Mouse (Mus musculus): ENCODE data around the gene Hist1h2bc. TPM values are rescaled to one million over a fixed set of nuclear protein-coding genes. Genes with fewer than 3 reads are reported as not detected.

The Hist1h2bc gene
- polyA plus RNA-seq, 1 experiment from 2014 or later = 22.2 TPM

GRCm38 (mm10) chr13:23738041-23738440 is 54.0 kb downstream of the Hist1h2bc start:
- Histone ChIP-seq H3K27ac (ENCODE audit: low read depth, low read length) (peak overlapping the region; percentile 98; the same call in 1 of the 2 replicates), H3K4me2 (ENCODE audit: low read depth) (peak overlapping the region; percentile 93; the same call in 1 of the 2 replicates), H3K9me3 (ENCODE audit: control insufficient read depth, low read length) (no peaks in the 10 kb centered on the region), H3K36me3 (ENCODE audit: control insufficient read depth, insufficient read depth, low read length) (no peaks in the 10 kb centered on the region), H3K9ac (ENCODE audit: low read length) (peak overlapping the region; percentile 81; the same call in 1 of the 2 replicates), H3K4me1 (ENCODE audit: control insufficient read depth, insufficient read depth, low read length) (0 out of 2 replicates have a peak, but pooled peaks cover 6% of the 10 kb centered on the region), H3K4me3 (ENCODE audit: low read depth, low read length) (no peak overlapping the region), H3K27me3 (ENCODE audit: control insufficient read depth, insufficient read depth, low read length) (no peaks in the 10 kb centered on the region)
- no peak for DNase-seq (ENCODE audit: low spot score)
- ATAC-seq (ENCODE audit: insufficient read depth, low FRiP score, low TSS enrichment) = no peak
- WGBS = 24% methylated on average over 4 of the region's 4 CpGs

GRCm38 (mm10) chr13:23738677-23739068 is 54.7 kb downstream of the Hist1h2bc start, which contains the start of gene Hist1h1c:
Hist1h1c (plus strand) TSS chr13:23738808.
- no peaks in the 10 kb centered on the region for H3K36me3 ChIP-seq (ENCODE audit: control insufficient read depth, insufficient read depth, low read length)
- peak within 1 kb of the TSS; percentile 52 for H3K4me3 ChIP-seq (ENCODE audit: low read depth, low read length)
- peak within 1 kb of the TSS; percentile 93 for H3K4me2 ChIP-seq (ENCODE audit: low read depth)
- H3K9ac ChIP-seq (ENCODE audit: low read length) = peak within 1 kb of the TSS; percentile 81
- H3K27ac ChIP-seq (ENCODE audit: low read depth, low read length) = peak within 1 kb of the TSS; percentile 98
- H3K9me3 ChIP-seq (ENCODE audit: control insufficient read depth, low read length) = no peaks in the 10 kb centered on the region
- H3K27me3 ChIP-seq (ENCODE audit: control insufficient read depth, insufficient read depth, low read length) = no peaks in the 10 kb centered on the region
- ATAC-seq (ENCODE audit: insufficient read depth, low FRiP score, low TSS enrichment) (peak; percentile 95), DNase-seq (ENCODE audit: low spot score) (peak; percentile 94)
- 0% methylated on average over 30 of the region's 38 CpGs for WGBS
- 0 out of 2 replicates have a peak, but pooled peaks cover 6% of the 10 kb centered on the region for H3K4me1 ChIP-seq (ENCODE audit: control insufficient read depth, insufficient read depth, low read length)

- Histone ChIP-seq H3K4me2 (ENCODE audit: low read depth) (peak overlapping the region; percentile 93), H3K9me3 (ENCODE audit: control insufficient read depth, low read length) (no peaks in the 10 kb centered on the region), H3K27ac (ENCODE audit: low read depth, low read length) (peak overlapping the region; percentile 98), H3K36me3 (ENCODE audit: control insufficient read depth, insufficient read depth, low read length) (no peaks in the 10 kb centered on the region), H3K9ac (ENCODE audit: low read length) (peak overlapping the region; percentile 81), H3K4me3 (ENCODE audit: low read depth, low read length) (peak overlapping the region; percentile 52), H3K4me1 (ENCODE audit: control insufficient read depth, insufficient read depth, low read length) (peaks cover 6% of the 10 kb centered on the region; the same call in 1 of the 2 replicates), H3K27me3 (ENCODE audit: control insufficient read depth, insufficient read depth, low read length) (no peaks in the 10 kb centered on the region)
- under 1% methylated on average over 38 of the region's 39 CpGs for WGBS
- ATAC-seq (ENCODE audit: insufficient read depth, low FRiP score, low TSS enrichment) (peak; percentile 82), DNase-seq (ENCODE audit: low spot score) (peak; percentile 90)
Observed at GRCm38 (mm10) chr13:23739069-23739921, 55.3 kb downstream of the Hist1h2bc start.

- H3K4me2 ChIP-seq (ENCODE audit: low read depth) = peak overlapping the region; percentile 93
- peak overlapping the region; percentile 52 for H3K4me3 ChIP-seq (ENCODE audit: low read depth, low read length)
- peak overlapping the region; percentile 81 for H3K9ac ChIP-seq (ENCODE audit: low read length)
- peak overlapping the region; percentile 98 for H3K27ac ChIP-seq (ENCODE audit: low read depth, low read length)
- no peaks in the 10 kb centered on the region for H3K9me3 ChIP-seq (ENCODE audit: control insufficient read depth, low read length)
- no peaks in the 10 kb centered on the region for H3K36me3 ChIP-seq (ENCODE audit: control insufficient read depth, insufficient read depth, low read length)
- no peak for ATAC-seq (ENCODE audit: insufficient read depth, low FRiP score, low TSS enrichment)
- H3K27me3 ChIP-seq (ENCODE audit: control insufficient read depth, insufficient read depth, low read length) = no peaks in the 10 kb centered on the region
- H3K4me1 ChIP-seq (ENCODE audit: control insufficient read depth, insufficient read depth, low read length) = peaks cover 10% of the 10 kb centered on the region; the same call in 1 of the 2 replicates
- DNase-seq (ENCODE audit: low spot score) = no peak
- 1% methylated on average over 14 of the region's 14 CpGs for WGBS
Observed at GRCm38 (mm10) chr13:23739922-23740252, 55.9 kb downstream of the Hist1h2bc start.

- H3K4me2 ChIP-seq (ENCODE audit: low read depth) = peak overlapping the region; percentile 93
- H3K4me3 ChIP-seq (ENCODE audit: low read depth, low read length) = peak overlapping the region; percentile 52
- H3K36me3 ChIP-seq (ENCODE audit: control insufficient read depth, insufficient read depth, low read length) = no peaks in the 10 kb centered on the region
- no peak for DNase-seq (ENCODE audit: low spot score)
- H3K27ac ChIP-seq (ENCODE audit: low read depth, low read length) = peak overlapping the region; percentile 98
- ATAC-seq (ENCODE audit: insufficient read depth, low FRiP score, low TSS enrichment) = no peak
- peak overlapping the region; percentile 81 for H3K9ac ChIP-seq (ENCODE audit: low read length)
- H3K9me3 ChIP-seq (ENCODE audit: control insufficient read depth, low read length) = no peaks in the 10 kb centered on the region
- 32% methylated on average over 13 of the region's 13 CpGs for WGBS
- no peaks in the 10 kb centered on the region for H3K27me3 ChIP-seq (ENCODE audit: control insufficient read depth, insufficient read depth, low read length)
- H3K4me1 ChIP-seq (ENCODE audit: control insufficient read depth, insufficient read depth, low read length) = peaks cover 10% of the 10 kb centered on the region; the same call in 1 of the 2 replicates
Observed at GRCm38 (mm10) chr13:23740256-23740840, 56.3 kb downstream of the Hist1h2bc start.

- ATAC-seq (ENCODE audit: insufficient read depth, low FRiP score, low TSS enrichment) = no peak
- Histone ChIP-seq H3K27me3 (ENCODE audit: control insufficient read depth, insufficient read depth, low read length) (no peaks in the 10 kb centered on the region), H3K9me3 (ENCODE audit: control insufficient read depth, low read length) (no peaks in the 10 kb centered on the region), H3K36me3 (ENCODE audit: control insufficient read depth, insufficient read depth, low read length) (no peaks in the 10 kb centered on the region), H3K9ac (ENCODE audit: low read length) (no peak overlapping the region), H3K4me2 (ENCODE audit: low read depth) (peak overlapping the region; percentile 93; the same call in 1 of the 2 replicates), H3K27ac (ENCODE audit: low read depth, low read length) (no peak overlapping the region), H3K4me3 (ENCODE audit: low read depth, low read length) (no peak overlapping the region), H3K4me1 (ENCODE audit: control insufficient read depth, insufficient read depth, low read length) (peaks cover 10% of the 10 kb centered on the region; the same call in 1 of the 2 replicates)
- DNase-seq (ENCODE audit: low spot score) = no peak
- WGBS = 68% methylated on average over 5 of the region's 5 CpGs
Observed at GRCm38 (mm10) chr13:23740910-23741309, 56.9 kb downstream of the Hist1h2bc start.

- Histone ChIP-seq H3K4me1 (ENCODE audit: control insufficient read depth, insufficient read depth, low read length) (peaks cover 10% of the 10 kb centered on the region; the same call in 1 of the 2 replicates), H3K9me3 (ENCODE audit: control insufficient read depth, low read length) (no peaks in the 10 kb centered on the region), H3K9ac (ENCODE audit: low read length) (no peak overlapping the region), H3K4me2 (ENCODE audit: low read depth) (no peak overlapping the region), H3K4me3 (ENCODE audit: low read depth, low read length) (no peak overlapping the region), H3K27ac (ENCODE audit: low read depth, low read length) (no peak overlapping the region), H3K27me3 (ENCODE audit: control insufficient read depth, insufficient read depth, low read length) (no peaks in the 10 kb centered on the region), H3K36me3 (ENCODE audit: control insufficient read depth, insufficient read depth, low read length) (no peaks in the 10 kb centered on the region)
- ATAC-seq (ENCODE audit: insufficient read depth, low FRiP score, low TSS enrichment) (no peak), DNase-seq (ENCODE audit: low spot score) (no peak)
Observed at GRCm38 (mm10) chr13:23742007-23742406, 58.0 kb downstream of the Hist1h2bc start.

Measured in neural tube, embryonic 11.5 days (tissue).